Mouse (Mus musculus) layer of hippocampus, adult 11-12 months (tissue): ENCODE measurements at regions not wholly inside any gene's neighbourhood (a gene's known extent, or its start where the extent isn't known, plus 50 kb on each side); places are given as distances from the start of the nearest gene placed in this dataset.
A peak's percentile ranks its signal among the peaks of the same experiment; 100 is the strongest.

Experiments
- DNase-seq: peaks from one replicate; pipeline ENCODE4 v3.0.0; 2022; ENCODE audit warnings: low spot score

DNA sequence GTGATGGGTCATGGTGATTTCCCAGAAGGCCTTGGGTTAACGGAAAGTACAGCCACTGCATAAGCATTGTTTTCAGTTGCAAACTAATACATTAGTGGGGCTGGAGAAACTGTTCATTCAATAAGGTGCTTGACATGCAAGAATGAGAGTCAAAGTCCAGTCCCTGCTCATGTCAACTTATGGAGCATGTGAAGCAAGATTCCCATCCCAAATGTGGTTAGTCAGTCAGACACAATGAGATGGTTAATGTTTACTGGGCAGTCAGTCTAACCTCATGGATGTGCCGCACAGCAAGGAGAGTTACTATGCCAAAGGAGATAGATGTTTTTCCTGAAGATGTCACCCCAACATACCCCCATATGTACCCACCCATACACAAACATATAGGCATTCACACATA lies 993.8 kb upstream of the Jmjd1c start:
- no peak for DNase-seq

DNA sequence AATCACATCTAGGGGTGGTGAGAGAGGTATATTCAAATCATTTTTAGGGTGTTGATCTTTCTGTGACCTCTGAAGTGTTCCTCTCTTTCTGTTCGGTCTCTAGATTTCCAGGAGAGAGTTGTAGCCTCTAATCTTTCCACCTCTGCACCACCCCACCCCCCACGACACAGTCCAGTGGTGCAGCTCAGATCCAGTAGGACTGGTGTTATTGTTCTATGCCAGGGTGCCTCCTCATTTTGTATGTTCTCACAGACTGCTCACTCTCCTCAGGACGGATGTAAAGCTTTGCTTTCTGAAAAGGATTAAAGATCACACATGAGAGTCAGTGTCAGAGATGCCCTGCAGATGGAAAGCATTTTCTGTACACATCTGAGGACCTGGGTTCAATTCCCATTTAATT lies 964.6 kb upstream of the Jmjd1c start:
- no peak for DNase-seq

DNA sequence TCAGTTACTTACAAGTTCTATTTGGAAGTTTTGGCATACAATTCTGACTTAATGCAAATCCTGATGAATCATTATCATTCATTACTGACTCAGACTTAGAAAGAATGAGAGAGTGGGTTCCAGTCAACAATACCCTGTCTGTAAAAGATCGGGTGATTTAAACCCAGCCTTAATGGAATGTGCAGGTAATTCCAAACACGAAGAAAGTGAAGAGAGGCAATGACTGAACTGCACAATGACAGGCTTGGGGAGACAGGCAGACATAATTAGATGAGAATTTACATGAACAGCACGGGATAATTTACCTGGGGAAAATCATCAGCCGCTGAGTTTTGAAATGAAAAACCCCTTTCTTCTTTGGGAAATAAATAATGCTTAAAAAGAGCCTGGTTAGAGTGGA lies 963.9 kb upstream of the Jmjd1c start:
- DNase-seq, result no peak

DNA sequence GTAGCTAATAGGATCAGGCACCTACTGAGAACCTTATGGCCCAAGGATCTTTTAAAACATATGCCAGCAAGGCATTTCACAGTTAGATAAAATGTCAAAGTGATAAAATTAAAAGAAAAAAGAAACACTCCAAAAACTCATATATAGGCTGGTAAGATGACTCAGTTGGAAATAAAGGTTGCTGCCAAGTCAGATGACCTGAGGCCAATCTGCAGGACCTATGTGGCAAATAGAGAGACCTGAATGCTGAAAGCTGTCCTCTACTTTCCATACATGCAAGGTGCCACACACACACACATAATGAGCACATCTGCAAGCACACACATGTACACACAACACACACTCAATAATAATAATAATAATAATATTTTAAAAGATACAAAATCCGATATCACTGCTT lies 953.5 kb upstream of the Jmjd1c start:
- DNase-seq, result no peak

DNA sequence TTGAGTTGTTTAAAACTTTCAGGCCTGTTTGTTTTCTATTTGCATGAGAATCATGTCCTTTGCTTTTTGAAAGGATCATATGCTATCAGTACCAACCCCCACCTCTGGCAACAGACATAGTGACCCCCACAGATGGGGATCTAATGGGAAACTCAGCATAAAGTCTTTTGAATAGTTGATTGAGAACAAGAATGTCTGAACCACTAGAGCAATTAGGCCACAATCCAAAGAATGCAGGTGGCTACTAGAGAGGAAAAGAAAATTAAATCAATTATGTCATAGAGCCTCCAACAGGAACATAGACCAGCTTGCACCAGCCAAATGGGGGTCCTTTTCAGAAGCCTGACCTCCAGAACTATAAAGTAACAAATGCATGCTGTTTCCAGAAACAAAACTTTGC lies 953.0 kb upstream of the Jmjd1c start:
- no peak for DNase-seq

DNA sequence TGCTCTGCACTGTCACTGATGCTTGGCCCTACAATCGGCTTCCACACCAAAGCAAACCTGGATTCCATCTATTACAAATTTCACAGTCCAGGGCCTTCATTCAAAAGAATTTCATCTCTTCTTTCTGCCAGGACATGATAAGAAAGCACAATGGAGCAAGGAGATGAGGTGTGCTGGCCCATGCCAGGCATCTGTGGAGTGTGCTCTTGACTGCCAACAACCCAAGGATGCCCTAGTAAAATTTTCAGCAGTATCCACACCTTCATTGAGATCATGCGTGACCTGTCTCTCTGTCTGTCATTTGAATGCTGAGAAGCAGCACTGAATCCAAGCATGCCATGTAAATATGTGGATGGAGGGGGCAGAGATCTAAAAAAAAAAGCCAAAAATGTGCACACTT lies 945.0 kb upstream of the Jmjd1c start:
- no peak for DNase-seq

DNA sequence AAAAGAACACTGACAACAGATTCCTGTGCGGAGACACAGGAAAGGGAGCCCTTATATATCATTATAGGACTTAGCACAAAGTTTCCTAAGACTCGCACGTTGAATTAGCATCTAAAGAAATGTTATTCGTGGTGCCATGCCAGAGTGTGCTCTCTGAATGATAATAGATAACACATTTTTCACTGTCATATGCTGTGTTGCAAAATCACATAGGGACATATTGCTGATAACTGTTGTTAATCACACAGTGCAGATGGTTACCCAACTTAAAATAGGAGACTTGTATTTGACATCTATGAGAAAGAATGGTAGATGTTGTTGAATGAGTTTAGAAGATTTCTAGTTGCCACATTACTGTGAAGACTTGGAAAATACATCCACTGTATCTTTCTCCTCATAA lies 943.1 kb upstream of the Jmjd1c start:
- DNase-seq, result peak; percentile 15

DNA sequence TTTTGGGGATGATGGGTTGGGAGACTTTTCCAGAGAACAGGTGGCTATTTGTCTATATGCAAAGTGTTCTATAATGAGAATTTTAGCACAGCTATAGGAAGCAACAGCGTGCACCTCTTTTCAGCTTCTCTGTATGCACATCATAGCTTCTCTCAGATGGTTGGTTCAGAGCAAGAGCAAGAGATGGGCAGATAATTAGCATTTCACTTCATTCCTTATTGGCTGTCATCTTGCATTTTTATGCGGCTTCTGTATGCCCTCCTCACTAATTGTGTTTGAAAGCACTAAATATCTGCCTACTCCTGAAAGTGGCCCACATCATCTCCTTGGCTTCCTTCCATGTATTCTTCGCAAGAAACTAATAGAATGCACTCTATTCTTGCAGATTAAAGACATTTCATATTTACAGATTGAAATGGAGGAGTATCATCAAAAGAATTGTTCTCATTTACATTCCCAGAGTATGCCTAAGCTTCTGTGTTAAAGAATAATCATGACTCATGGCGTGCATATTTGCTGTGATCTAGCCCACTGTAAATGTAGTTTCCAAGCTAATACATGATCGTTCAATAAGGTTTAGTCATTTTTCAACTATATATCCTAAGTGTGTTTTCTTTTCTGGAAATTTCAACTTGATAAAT lies 934.9 kb upstream of the Jmjd1c start:
- no peak for DNase-seq

DNA sequence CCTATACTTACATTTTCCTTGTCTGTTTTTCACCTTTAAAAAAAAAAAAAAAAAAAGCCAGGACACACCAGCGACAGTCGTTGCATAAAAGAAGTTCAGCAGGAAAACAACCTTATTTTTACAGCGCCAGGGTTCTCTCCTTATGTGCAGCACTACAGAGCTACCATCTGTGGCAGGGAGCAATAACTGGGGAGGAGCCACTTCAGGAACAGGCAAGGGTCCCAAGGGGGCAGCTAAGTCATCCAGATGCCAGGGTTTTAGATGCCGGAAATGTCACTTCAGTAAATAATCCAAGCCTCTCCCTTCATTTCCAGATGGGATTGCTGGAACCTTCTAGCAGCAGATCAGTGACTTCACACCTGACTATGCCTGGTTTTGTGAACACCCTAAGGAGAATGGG lies 923.1 kb upstream of the Jmjd1c start:
- no peak for DNase-seq

DNA sequence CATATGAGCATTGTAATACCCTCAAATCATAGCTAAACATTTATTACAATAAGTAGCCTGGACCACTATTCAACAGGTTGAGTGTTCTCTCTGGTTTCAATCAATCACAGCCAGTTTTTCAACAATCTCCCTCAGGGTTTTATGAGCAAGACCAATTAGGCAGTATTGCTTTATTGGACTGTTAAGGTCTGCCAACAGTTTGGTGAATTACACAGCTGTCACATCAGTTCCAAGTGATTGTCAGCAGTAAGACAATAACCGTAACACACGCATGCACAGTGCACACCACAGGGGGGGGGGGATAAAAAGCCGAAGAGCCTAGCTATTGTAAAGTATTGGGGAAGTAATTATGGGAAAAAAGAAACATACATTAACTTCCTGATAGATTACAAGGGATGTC lies 918.6 kb upstream of the Jmjd1c start:
- no peak for DNase-seq

DNA sequence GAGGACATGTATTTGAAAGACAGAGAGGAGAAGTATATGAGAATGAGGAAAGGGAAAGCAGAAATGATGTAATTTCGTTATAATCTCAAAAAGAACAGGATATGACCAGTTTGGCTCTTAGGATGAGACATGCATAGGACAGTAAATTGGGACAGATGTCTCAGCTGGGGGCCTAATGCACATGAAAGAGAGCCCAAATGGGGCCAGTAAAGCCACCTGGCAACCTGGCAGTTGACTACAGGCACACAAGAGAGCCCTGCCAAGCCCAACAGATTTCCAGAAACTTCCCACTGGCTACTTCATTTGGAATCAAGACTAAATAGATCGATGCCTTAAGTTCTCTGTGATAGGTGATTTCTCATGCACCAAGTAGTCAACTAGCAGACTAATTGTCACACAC lies 914.7 kb upstream of the Jmjd1c start:
- no peak for DNase-seq

DNA sequence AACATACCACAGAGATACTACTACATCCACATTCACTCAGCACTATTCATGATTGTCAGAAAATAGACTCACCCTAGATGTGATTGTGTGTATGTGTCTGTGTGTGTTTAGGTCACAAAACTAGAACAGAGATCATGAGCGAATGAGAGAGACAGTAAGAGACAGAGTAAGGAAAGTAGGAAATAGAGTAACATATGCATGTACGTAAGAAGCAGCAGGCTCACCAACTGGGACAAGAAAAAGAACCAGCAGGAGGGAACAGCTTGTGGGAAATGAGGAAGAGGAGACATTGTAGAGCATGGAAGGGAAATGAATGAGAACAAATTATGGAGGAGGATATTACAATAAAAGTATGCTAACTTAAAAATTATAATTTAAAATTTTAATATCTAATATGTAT lies 912.9 kb upstream of the Jmjd1c start:
- DNase-seq, result no peak

DNA sequence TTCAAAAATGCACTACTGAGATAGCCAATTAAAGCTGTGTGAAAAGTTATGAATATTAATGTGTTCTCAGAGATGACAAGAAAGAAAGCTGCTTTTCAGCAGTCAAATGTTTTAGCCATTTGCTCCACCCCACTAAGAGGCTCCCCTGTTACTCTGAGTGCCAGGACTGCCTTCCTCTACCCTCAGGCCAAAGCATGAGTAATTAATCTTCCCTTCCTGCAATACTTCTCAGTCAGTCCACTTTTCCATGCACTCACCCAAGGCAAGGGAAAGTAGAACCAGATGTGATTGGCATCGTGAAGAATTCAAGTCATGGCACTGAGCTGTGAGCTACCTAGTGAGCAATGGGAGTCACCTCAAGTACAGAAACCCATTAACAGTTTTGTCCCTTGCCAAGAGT lies 908.9 kb upstream of the Jmjd1c start:
- no peak for DNase-seq

DNA sequence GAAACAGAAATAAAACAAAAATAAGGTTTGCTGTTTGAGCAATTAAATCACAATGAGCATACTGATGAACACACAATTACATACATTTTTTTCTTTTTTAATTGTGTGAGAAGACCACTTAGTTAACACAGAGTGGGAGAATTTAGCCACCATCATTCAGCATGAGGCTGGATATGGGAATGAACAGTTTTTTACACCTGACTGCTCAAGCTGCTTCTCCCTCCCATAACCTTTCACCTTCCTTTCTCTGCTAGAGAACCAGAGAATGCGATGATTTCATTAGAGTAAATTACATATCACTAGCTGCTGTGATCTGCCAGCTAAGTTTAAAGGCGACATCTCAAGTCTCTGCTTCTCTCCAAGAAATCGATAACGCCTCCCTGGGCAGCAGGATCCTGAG lies 894.8 kb upstream of the Jmjd1c start:
- DNase-seq, result no peak

DNA sequence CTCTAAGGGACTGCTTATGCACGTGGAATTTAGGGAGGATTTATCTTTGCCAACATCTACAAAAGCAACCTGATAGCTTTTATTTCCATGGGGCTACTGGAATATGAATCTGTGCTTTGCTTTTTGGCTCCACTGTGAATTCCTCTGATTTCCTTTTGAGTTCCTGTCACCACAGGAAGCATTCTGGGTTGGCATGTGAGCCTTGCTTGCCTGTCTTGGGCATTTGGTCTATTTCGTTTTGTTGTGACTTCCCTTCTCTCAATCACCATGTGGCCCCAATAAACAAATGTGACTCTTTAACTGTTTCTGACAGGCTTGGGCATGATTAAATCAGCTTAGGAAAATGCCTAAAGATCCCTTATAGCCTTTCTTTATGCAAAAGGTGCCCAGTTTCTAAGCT lies 867.8 kb upstream of the Jmjd1c start:
- DNase-seq, result no peak

DNA sequence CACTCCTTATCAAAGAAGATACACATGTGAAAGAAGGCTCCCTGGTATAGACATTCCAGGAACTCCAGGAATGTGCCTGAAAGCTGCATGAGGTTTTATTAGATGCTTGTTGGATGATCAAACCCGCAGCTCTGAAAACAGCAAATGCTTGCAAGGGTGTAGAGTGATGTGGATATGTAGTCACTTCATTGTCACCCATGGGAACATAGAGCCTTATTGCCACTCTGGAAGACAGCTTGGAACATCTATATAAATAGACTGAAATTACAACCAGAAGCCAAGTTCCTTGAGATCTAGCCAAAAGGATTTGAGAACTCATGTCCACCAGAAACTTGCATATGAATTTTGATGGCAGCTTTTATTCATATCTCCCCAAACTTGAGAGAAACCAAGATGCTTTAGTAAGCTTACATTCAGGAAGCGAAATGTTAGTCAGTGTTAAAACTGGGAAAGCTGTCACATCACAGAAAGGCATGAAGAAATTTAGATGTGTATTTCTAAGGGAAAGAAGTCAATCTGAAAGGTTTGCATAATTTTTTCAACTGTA lies 861.5 kb upstream of the Jmjd1c start:
- DNase-seq, result no peak

DNA sequence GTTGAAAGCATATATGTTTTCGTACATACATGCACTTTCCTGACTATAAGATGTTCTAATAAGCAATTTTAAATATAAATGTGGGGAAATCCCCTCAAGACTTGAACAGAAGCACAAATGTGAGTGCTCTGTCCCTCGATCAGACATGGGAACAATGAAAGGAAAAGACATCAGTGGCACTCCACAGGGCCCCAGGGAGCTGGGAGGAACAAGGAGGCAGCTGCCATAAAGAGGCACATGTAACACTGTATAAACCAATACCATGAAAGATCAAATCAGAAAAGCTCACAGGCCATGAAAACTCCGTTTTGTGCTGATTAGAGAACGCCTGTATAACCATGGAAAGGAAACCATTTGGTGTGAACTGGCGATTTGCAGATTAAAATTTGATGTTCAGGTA lies 839.5 kb upstream of the Jmjd1c start:
- DNase-seq, result no peak

DNA sequence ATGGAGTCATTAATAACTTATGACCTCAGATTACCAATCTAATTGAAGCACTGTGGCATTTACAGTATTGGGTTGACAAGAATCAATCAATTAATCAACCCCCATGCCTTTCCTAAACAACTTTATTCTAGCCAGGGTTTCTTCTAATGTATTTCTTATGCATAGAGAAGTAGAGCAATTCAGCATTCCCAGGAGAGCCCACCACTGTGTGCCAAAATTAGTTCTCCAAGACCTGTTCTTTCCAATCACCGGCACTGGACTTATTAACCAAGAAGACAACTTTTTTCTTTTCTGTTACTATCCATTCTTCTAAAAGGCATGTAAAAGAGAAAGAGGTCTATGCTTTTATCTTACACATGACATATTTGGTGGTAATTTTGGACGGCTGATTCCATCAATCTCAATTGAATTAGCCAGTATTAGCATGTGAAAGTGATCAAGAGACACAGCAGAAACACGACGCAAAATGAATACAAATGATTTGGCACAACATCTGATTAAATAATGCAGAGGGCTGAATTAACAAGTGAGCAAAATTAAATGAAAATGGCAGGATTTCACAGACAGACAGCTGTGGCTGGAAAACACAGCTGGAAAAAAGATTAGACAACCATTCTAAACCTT lies 825.2 kb upstream of the Jmjd1c start:
- DNase-seq, result no peak

DNA sequence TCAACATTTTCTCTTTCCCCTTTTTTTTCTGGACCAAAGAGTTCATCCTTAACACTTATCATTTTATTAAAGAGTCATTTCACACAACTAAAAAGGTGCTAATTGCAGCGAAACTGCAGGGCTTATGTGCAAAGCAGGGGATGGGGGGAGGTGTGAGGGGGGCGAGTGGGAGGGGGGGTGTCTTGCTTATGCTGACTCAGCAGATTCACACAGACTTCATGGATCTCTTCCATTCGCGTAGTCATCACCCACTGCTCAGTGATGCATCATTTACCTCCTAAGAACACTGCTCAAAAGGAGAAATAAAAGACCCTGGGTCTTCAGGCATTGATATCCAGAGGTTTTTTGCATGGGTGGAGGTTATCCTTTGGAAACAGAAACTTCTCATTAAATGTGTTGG lies 800.3 kb upstream of the Jmjd1c start:
- DNase-seq, result no peak

DNA sequence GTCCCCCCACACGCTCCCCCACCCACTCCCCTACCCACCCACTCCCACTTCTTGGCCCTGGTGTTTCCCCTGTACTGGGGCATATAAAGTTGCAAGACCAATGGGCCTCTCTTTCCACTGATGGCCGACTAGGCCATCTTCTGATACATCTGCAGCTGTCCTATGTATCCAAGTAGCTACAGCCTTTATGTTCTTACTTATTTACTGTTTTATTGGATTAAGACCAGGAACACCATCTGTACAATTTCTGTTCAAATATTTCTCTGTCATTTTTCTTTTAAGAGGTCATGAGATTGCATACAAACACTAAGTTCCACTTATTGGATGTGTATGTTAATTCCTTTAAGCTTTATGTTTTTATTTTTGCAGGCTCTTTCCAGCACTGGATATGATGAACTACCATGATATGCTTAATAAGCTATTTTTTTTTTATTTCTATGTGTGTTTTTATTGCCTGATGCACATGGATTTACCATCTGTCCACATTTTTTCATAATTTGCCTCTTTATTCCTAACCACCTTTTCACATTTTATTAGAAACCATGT lies 792.6 kb upstream of the Jmjd1c start:
- no peak for DNase-seq

DNA sequence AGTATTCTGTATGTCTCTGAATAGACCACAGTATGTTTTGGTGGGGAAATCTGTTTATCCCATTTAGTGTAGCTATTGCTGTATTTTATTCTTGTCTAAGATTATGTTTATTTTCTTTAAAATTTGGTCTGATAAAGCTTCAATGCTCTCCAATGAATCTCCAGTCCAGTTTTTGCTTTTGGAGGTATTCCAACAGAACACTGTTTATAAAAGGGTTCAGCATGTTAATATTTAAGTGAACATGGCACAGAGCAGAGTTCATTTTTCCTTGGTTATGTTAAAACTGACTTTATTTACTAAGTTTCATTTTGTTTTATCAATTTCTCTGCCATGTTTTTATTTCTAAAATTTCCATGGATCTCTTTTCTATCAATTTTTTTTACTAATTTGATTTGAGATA lies 791.0 kb upstream of the Jmjd1c start:
- DNase-seq, result no peak

DNA sequence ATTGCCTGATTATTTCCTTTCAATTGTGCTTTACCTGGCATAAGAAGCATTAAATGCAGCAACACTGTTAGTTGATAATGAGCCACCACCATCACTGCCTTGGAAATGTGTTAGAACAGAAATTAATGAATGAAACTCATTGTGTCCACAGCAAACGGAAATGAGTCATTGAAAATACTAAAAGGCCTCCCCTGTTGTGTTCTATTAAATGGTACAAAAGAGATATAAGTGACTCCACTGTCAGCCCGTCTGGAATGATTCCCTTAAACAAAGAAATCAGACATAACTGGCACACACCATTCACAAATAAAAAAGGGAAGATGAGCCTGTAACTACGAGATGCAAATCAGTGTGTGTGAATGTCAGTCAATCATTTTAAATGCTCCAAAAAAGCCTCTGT lies 764.8 kb upstream of the Jmjd1c start:
- no peak for DNase-seq

DNA sequence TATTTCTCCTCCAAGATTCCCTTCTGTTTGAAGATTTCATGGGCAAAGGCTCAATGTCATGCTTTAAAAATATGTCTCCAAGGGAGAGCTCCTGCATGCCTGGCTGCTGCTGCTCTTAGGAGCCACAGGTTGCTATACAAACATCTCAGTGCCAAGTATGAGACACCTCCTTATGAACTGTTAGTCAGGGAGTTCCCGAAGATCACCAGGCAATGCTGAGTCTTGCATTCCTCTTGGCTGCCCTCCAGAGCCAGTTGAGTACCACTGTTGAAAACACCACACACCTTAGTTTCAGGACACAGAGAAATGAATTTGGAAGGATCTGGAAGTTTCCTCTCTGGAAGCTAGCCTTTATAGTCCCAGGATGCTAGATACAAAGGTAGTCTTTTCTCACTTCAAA lies 757.9 kb upstream of the Jmjd1c start:
- DNase-seq, result no peak

DNA sequence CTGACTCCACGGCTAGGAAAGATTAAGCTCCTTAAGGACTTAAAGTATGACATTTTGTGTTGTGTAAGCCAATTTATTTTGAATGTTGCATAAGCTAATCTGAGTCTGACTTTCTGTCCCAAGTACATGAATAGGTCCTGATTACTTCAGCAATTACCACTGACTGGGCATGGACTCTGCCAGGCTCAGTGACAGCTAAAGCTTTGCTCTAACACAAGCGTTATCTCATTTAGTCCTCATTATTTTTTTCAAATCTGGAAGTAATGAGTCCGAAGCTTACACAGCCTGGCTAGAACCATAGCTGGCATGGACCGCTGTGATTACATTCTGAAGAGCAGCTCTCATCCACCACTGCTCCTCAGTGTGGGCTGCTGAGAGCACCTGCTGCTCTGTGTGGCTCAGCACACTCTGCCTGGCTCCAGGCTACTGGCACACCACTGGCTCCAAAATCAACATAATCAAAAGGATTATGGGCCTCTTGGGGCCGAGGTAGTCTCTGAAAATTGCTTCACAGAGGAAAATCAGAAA lies 753.0 kb upstream of the Jmjd1c start:
- no peak for DNase-seq
